Mouse (Mus musculus) cortical plate, adult 2 months (tissue): Measurements from ENCODE around the gene Lsamp.

Experiments
- CTCF ChIP-seq: fragments of 200-500 bp; IDR thresholded peaks from 2 replicates; pipeline ENCODE4 v1.5.1; 2011; ENCODE audit warnings: mild to moderate bottlenecking, control low read depth, low read length; ENCODE audit not compliant: insufficient read depth; ENCODE audit errors: extremely low read depth
- POLR2A ChIP-seq: fragments of 200-500 bp; IDR thresholded peaks from 2 replicates; pipeline ENCODE4 v1.6.1; 2011; ENCODE audit warnings: mild to moderate bottlenecking, low read length, control low read depth; ENCODE audit not compliant: insufficient read depth; ENCODE audit errors: extremely low read depth

GRCm38 (mm10) chr16:40194839-40195238, 210.7 kb downstream of the Lsamp start:
- TF ChIP-seq POLR2A (no peak), CTCF (no peak)
